Mouse (Mus musculus): ENCODE results near the gene Cct2. TPM values are rescaled to one million over a fixed set of nuclear protein-coding genes. Genes with fewer than 3 reads are reported as not detected.

Cct2 gene
- 220 and 240 TPM in 2 replicates for polyA plus RNA-seq (2015; fragmentation: Nextera tagmentation; extraction: Ambion mirVana)

DNA sequence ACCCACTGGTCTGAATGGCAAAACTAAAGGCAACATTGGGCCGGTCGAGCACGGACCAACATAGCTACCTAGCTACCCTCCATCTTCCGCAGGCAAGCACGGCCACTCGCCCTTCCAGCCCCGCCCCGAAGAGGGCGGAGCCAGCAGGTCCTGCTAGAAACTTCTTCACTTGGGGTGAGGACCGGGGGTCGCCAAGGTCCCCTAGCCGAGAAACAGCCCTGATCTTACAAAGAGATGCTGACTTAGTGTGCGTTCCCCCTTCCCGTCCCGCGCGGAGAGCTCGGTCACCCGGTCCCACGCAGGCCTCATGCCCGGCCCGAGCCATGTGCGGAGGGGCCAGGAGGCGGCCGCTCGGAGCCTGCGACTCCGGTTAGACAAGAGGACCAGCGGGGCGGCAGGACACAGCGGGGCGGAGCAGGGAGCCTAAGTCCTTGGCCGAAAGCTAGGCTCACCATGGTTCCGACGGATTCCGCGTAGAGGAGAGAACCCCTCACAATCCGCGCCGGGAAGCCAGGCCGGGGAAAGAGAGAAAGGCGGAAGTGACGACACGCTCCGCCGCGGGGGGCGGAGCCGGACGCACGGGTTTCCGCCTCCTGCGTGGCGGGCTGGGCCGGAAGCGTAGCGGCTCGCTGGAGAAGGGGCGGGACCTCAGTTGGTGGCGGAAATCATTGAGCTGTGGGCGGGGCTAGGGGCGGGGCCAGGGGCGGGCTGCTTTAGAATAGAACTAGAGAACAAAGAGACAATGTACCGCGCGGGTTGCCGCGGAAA, at the start of gene Cct2:
Cct2 (minus strand) TSS at position 561 of the 768 bp plus-strand sequence.
- Histone ChIP-seq H3K27me3 (no peaks in the 10 kb centered on the region), H3K4me1 (replicated peaks) (peaks cover 46% of the 10 kb centered on the region), H3K9me3 (replicated peaks) (no peaks in the 10 kb centered on the region), H3K36me3 (peaks cover 38% of the 10 kb centered on the region), H3K4me3 (replicated peaks) (peak within 1 kb of the TSS; percentile 94), H3K4me2 (peak within 1 kb of the TSS; percentile 89), H3K9ac (peak within 1 kb of the TSS; percentile 87), H3K27ac (peak within 1 kb of the TSS; percentile 90)
- WGBS (ENCODE audit: insufficient replicate concordance): under 1% methylated on average over 68 of the region's 68 CpGs
- ATAC-seq (ENCODE audit: low read depth): peak; percentile 89
- peak; percentile 91 for DNase-seq

DNA sequence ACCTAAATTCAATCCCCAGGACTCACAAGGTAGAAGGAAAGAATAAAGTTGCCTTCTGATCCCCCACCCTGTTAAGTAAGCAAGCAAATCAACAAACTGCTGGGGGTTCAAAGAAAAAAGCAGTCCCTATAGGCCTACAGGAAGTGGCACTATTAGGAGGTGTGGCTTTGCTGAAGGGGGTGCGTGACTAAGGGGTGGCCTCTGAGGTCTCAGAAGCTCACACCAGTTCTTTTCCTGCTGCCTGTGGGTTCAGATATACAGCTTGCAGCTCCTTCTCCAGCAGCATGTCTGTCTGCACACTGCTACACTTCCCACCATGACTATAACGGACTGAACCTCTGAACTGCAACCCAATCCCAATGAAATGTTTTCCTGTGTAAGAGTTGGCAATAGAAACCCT, 48.9 kb upstream of the Cct2 start:
- peak; percentile 72 for DNase-seq
- peak overlapping the region; percentile 40 for H3K4me2 ChIP-seq
- 5% methylated on average over 2 of the region's 2 CpGs for WGBS (ENCODE audit: insufficient replicate concordance)
- peak overlapping the region; percentile 44 for H3K9ac ChIP-seq
- H3K27ac ChIP-seq: peak overlapping the region; percentile 87
- no peaks in the 10 kb centered on the region for H3K27me3 ChIP-seq
- no peak overlapping the region; the same call in 1 of the 2 replicates for H3K4me3 ChIP-seq (replicated peaks)
- peaks cover 2% of the 10 kb centered on the region for H3K36me3 ChIP-seq
- peaks cover 88% of the 10 kb centered on the region for H3K4me1 ChIP-seq (replicated peaks)
- ATAC-seq (ENCODE audit: low read depth): peak; percentile 89
- H3K9me3 ChIP-seq (replicated peaks): no peaks in the 10 kb centered on the region

DNA sequence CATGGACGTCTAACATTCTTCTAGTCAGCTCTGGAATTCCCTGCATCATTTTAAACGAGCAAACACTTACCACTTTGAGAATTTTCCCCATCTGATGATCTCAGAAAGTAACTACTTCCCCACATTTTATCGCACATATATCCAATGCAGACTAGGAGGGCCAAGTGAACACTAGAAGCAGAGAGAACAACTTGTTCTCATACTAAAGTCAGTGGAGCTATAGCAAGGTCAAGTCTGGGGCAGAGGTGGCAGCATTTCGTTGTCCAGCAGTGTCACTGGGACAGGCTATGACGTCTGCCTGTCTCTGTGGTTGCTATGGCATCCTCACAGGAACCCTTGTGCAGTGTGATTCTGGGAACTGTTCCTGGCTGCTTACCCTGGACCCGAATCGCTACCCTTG, 47.8 kb upstream of the Cct2 start:
- no peak for DNase-seq
- Histone ChIP-seq H3K4me3 (replicated peaks) (no peak overlapping the region), H3K36me3 (peaks cover 4% of the 10 kb centered on the region; the same call in 1 of the 2 replicates), H3K9me3 (replicated peaks) (no peaks in the 10 kb centered on the region), H3K4me2 (peak overlapping the region; percentile 23; the same call in 1 of the 2 replicates), H3K4me1 (replicated peaks) (peaks cover 90% of the 10 kb centered on the region), H3K9ac (0 out of 2 replicates have a peak overlapping the region, but pooled peaks have one; percentile 37), H3K27me3 (no peaks in the 10 kb centered on the region), H3K27ac (peak overlapping the region; percentile 83)
- WGBS (ENCODE audit: insufficient replicate concordance): 60% methylated on average over 7 of the region's 7 CpGs
- ATAC-seq (ENCODE audit: low read depth): 0 out of 2 replicates have a peak, but pooled peaks have one; percentile 16

DNA sequence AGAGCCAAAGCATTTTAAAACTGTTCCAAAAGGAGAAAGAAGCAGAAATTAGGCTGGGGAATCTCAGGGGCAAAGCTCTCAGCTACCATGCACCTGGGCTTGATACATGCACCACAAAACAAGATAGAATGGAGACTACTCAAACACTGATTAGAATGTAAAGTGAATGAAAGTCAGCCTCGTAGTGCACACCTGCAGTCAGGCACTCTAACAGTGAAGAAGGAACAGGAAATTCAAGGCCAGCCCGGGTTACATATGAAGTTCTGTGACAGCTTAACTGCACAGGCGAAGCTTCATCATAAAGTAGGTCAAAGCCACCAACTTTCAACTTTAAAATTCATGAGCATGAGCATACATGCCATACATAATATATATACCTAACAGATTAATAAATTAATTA, 46.7 kb upstream of the Cct2 start:
- Histone ChIP-seq H3K4me1 (replicated peaks) (peaks cover 90% of the 10 kb centered on the region), H3K4me2 (no peak overlapping the region), H3K4me3 (replicated peaks) (no peak overlapping the region), H3K9me3 (replicated peaks) (no peaks in the 10 kb centered on the region), H3K9ac (peak overlapping the region; percentile 24; the same call in 1 of the 2 replicates), H3K36me3 (peaks cover 4% of the 10 kb centered on the region; the same call in 1 of the 2 replicates), H3K27me3 (no peaks in the 10 kb centered on the region), H3K27ac (peak overlapping the region; percentile 52)
- DNase-seq: no peak
- no peak for ATAC-seq (ENCODE audit: low read depth)
- 34% methylated on average over 3 of the region's 3 CpGs for WGBS (ENCODE audit: insufficient replicate concordance)

DNA sequence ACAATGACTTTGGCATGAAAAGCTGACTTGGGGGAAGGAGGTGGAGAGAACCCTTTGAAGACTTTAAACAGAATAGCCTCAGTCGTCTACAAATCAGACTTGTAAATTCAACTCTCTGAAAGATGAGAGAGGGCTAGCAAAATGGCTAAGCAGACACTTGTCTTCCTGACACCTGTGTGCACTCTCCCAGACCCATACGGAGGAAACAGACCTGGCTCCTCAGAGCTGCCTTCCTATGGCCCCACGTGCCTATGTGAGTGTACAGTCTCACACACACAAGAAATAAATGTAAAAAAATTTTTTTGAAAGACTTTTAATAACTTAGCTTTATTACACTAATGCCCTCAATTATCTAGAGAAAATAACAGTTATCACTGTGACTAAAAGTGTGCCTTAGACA, 43.1 kb upstream of the Cct2 start:
- Histone ChIP-seq H3K27ac (peak overlapping the region; percentile 94), H3K9ac (peak overlapping the region; percentile 69), H3K4me2 (peak overlapping the region; percentile 53), H3K9me3 (replicated peaks) (no peaks in the 10 kb centered on the region), H3K36me3 (peaks cover 4% of the 10 kb centered on the region; the same call in 1 of the 2 replicates), H3K27me3 (no peaks in the 10 kb centered on the region), H3K4me3 (replicated peaks) (no peak overlapping the region), H3K4me1 (replicated peaks) (peaks cover 93% of the 10 kb centered on the region)
- ATAC-seq (ENCODE audit: low read depth): peak; percentile 51
- WGBS (ENCODE audit: insufficient replicate concordance): 13% methylated on average over 3 of the region's 3 CpGs
- DNase-seq: no peak

DNA sequence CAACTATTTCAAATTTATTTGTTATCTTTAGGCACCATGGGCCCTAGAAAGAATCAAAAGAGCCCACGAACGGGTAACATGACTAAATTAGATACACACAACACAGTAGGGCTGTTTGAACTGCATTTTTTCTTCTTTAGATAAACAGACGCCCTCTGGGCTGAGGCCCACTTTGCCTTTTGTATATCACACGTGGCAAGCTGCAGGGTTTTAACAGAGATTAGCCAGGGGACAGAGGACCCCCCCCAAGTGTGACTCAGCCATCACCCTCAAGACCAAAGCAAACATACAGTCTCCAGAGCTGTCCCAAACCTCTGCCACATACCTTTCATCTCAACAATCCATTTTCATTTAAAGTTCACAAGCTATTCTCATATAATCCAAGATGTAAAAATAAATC, 42.6 kb upstream of the Cct2 start:
- Histone ChIP-seq H3K4me1 (replicated peaks) (peaks cover 90% of the 10 kb centered on the region), H3K4me2 (peak overlapping the region; percentile 53), H3K9ac (peak overlapping the region; percentile 69), H3K4me3 (replicated peaks) (no peak overlapping the region; the same call in 1 of the 2 replicates), H3K27ac (peak overlapping the region; percentile 94), H3K27me3 (no peaks in the 10 kb centered on the region), H3K9me3 (replicated peaks) (no peaks in the 10 kb centered on the region), H3K36me3 (peaks cover 4% of the 10 kb centered on the region; the same call in 1 of the 2 replicates)
- WGBS (ENCODE audit: insufficient replicate concordance): 7% methylated on average over 4 of the region's 4 CpGs
- DNase-seq (peak; percentile 87), ATAC-seq (ENCODE audit: low read depth) (peak; percentile 91)

DNA sequence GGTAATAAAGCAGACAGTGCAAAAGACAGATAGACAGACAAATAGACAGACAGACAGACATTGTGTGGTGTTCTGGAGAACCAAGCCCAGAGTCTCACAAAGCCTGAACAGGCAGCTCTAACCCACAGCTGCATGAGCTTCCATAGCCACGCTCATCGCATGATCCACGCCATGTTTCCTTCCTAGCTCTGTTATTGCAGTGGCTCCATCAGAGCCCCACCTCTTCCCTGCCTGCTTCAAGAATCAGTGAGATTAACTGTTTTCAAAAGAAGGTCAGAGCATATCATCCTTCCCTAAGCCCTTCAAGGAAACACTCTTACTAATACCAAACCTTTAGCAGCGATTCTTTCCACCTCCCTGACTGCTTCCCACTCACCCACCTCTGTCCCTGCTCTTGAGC, 41.4 kb upstream of the Cct2 start:
- Histone ChIP-seq H3K4me3 (replicated peaks) (peak overlapping the region; percentile 26), H3K27ac (peak overlapping the region; percentile 94), H3K4me2 (peak overlapping the region; percentile 60), H3K27me3 (no peaks in the 10 kb centered on the region), H3K9me3 (replicated peaks) (no peaks in the 10 kb centered on the region), H3K9ac (peak overlapping the region; percentile 67), H3K36me3 (peaks cover 7% of the 10 kb centered on the region; the same call in 1 of the 2 replicates), H3K4me1 (replicated peaks) (peaks cover 88% of the 10 kb centered on the region)
- ATAC-seq (ENCODE audit: low read depth) (peak; percentile 44), DNase-seq (peak; percentile 46)
- 38% methylated on average over 4 of the region's 4 CpGs for WGBS (ENCODE audit: insufficient replicate concordance)

DNA sequence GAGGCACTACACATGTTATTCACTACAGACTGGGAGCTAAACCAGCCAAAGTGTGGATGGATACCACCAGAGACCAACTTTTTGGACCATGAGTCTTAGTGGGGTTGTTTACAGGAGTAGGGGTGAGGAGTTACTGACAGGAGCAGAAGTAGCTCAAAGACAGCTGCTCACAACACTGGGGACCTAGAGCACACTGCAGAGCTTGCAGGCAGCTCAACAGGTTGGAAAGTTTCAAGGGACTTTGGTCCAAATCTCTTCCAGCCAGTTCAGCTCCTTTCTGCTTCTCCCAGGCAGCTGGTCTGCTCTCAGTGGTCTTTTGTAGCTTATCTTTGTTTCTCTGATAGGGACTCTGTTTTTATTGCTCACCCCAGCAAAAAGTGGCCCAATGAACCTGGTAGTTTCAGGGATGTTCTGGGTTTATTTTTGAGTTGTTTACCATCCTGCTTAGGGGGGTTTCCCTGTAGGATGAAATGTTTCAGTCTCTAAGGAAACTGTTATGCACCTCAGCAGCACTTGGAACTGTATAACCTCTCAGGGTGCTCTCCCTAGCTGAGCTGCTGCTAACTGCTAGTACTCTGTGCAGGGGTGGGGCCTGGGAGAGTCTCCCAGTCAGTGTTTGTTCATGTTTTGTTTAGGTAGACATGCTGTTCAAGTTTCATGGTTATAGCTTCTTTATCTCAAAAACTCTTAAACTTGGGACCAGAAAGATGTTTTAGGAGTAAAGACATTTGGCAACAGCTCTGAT, 40.4 kb upstream of the Cct2 start:
- no peak overlapping the region for H3K4me3 ChIP-seq (replicated peaks)
- no peaks in the 10 kb centered on the region for H3K27me3 ChIP-seq
- 0 out of 2 replicates have a peak, but pooled peaks cover 7% of the 10 kb centered on the region for H3K36me3 ChIP-seq
- peak overlapping the region; percentile 65 for H3K9ac ChIP-seq
- H3K4me1 ChIP-seq (replicated peaks): peaks cover 88% of the 10 kb centered on the region
- H3K27ac ChIP-seq: peak overlapping the region; percentile 94
- DNase-seq (peak; percentile 55), ATAC-seq (ENCODE audit: low read depth) (peak; percentile 63)
- no peaks in the 10 kb centered on the region for H3K9me3 ChIP-seq (replicated peaks)
- peak overlapping the region; percentile 47 for H3K4me2 ChIP-seq

DNA sequence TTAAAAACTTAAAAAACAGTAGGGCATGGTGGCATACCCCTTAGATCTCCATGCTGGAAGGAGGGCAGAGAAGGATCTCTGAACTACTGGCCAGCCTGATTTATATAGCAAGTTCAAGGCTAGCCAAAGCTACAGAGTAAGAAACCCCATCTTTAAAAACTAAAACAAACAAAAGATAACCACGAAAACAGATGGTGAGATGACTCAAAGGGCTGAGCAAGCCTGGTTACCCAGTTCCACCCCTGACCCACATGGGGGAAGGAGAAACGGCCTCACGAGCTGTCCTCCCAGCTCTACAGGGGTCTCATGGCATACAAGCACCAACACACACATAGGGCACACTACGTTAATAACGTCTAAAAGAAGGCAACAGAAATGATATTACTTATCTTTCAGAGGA, 36.6 kb upstream of the Cct2 start:
- Histone ChIP-seq H3K4me3 (replicated peaks) (no peak overlapping the region), H3K9me3 (replicated peaks) (no peaks in the 10 kb centered on the region), H3K9ac (no peak overlapping the region), H3K4me2 (no peak overlapping the region), H3K36me3 (peaks cover 10% of the 10 kb centered on the region), H3K4me1 (replicated peaks) (peaks cover 89% of the 10 kb centered on the region), H3K27me3 (no peaks in the 10 kb centered on the region), H3K27ac (peak overlapping the region; percentile 63)
- whole genome bisulfite sequencing (ENCODE audit: insufficient replicate concordance): 62% methylated on average over 5 of the region's 5 CpGs
- no peak for DNase-seq
- no peak for ATAC-seq (ENCODE audit: low read depth)

DNA sequence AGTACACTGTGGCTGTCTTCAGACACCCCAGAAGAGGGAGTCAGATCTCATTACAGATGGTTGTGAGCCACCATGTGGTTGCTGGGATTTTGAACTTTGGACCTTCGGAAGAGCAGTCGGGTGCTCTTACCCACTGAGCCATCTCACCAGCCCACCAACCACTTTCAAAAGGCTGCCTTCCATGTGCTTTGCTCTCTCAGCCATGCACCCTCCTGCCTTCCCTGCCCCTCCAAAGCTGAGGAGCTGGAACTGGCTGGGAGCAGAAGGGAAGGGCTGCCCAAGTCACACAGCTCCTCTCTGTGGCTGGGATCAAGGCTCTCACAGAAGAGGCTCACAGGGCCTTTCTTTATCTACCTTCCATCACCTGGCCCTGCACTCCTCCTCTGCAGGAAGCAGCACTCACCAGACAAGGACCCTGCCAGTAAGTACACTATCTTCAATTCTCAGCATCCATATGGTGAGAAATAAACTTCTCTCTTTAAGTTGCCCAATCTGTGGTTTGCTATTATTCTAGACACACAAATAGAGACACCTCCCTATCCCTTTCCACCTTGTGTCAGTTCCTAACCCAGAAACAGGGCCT, 33.6 kb upstream of the Cct2 start:
- ATAC-seq (ENCODE audit: low read depth) (peak; percentile 96), DNase-seq (peak; percentile 67)
- Histone ChIP-seq H3K27ac (peak overlapping the region; percentile 90), H3K9me3 (replicated peaks) (no peaks in the 10 kb centered on the region), H3K4me3 (replicated peaks) (no peak overlapping the region), H3K4me2 (peak overlapping the region; percentile 46), H3K4me1 (replicated peaks) (peaks cover 77% of the 10 kb centered on the region), H3K27me3 (no peaks in the 10 kb centered on the region), H3K36me3 (peaks cover 37% of the 10 kb centered on the region), H3K9ac (peak overlapping the region; percentile 60)
- WGBS (ENCODE audit: insufficient replicate concordance): 52% methylated on average over 2 of the region's 2 CpGs

DNA sequence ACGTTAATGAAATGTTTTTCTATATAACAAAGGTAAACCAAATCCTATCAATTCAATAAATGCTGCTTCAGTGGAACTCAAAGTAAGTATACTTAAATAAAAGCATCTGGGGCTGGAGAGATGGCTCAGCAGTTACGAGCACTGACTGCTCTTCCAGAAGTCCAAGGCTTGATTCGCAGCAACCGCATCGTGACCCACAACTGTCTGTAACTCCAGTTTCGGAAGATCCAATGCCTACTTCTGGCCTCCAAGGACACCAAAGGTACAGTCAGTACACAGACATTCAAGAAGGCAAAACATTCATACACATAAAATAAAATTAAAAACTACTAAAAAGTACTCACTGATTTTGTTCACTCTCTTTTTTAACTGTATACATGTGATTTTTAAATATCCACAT, 32.5 kb upstream of the Cct2 start:
- Histone ChIP-seq H3K4me1 (replicated peaks) (peaks cover 75% of the 10 kb centered on the region), H3K27me3 (no peaks in the 10 kb centered on the region), H3K4me3 (replicated peaks) (no peak overlapping the region), H3K9ac (no peak overlapping the region), H3K9me3 (replicated peaks) (no peaks in the 10 kb centered on the region), H3K27ac (peak overlapping the region; percentile 71; the same call in 1 of the 2 replicates), H3K36me3 (peaks cover 45% of the 10 kb centered on the region), H3K4me2 (no peak overlapping the region)
- no peak for DNase-seq
- no peak for ATAC-seq (ENCODE audit: low read depth)
- WGBS (ENCODE audit: insufficient replicate concordance): 85% methylated on average over 6 of the region's 6 CpGs

All from liver, embryonic 13.5 days (tissue).